Mouse (Mus musculus) frontal cortex, postnatal 25 days (tissue): ENCODE measurements around the gene Trip13.

Experiments
- DNase-seq, 2 experiments: peaks; one replicate each; pipeline ENCODE4 v3.0.0; 2022; ENCODE audit warnings: low spot score in 2 of 2

The Trip13 gene

GRCm38 (mm10) chr13:73887415-73887874, 50.1 kb downstream of the Trip13 start:
- DNase-seq: no peak

GRCm38 (mm10) chr13:73886601-73887000, 51.0 kb downstream of the Trip13 start:
- no peak for DNase-seq

GRCm38 (mm10) chr13:73886066-73886465, 51.5 kb downstream of the Trip13 start:
- DNase-seq: no peak

GRCm38 (mm10) chr13:73885656-73886055, 51.9 kb downstream of the Trip13 start:
- no peak for DNase-seq

- DNase-seq: no peak
Observed at GRCm38 (mm10) chr13:73881347-73881746, 56.2 kb downstream of the Trip13 start.

- peak in 1 of 2 experiments; percentile 9 for DNase-seq
Observed at GRCm38 (mm10) chr13:73879824-73880223, 57.8 kb downstream of the Trip13 start.

GRCm38 (mm10) chr13:73872159-73872558, 65.4 kb downstream of the Trip13 start:
- peak in 1 of 2 experiments; percentile 8 for DNase-seq
